Mouse (Mus musculus) embryo, embryonic 11.5 days (tissue): ENCODE data around the gene 1110032A03Rik.

Experiments
- DNase-seq: peaks from one replicate; pipeline ENCODE4 v3.0.0-alpha.2; 2012; ENCODE audit warnings: low read depth, low spot score

Gene 1110032A03Rik

DNA sequence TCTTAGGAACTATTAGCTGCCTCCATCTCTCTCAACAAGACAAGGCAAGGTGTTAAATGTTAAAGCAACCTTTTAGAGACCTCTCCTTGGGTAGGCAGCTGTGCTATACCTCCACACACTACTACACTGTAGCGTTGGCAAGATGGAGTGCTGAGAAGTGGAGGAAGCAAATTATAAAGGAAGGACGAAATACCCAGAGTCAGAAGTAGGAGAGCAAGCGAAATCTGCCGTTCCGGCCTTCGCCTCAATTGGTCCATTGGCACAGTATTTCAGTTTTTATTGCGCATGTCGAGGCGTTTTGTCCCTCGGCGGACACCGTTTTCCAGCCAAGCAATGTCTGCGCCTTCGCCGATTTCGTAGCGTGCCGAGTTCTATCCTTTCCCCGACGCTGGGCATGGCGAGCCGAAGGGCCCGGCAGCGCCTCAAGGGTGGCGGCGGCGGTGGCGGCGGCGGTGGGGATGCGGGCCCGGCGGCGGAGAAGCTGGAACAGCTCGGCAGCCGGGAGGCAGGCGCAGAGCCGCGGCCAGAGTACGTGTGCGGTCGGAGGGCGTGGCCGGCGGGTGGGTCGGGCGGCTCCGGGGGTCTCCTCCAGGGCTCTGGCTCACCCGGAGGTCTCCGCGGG lies at the start of gene 1110032A03Rik, which contains the start of gene Alg9:
TSS of gene 1110032A03Rik (minus strand) at position 530 of the 622 bp plus-strand sequence.
TSS of gene Alg9 (plus strand) at position 29 of the 622 bp plus-strand sequence.
- DNase-seq = peak; percentile 77

DNA sequence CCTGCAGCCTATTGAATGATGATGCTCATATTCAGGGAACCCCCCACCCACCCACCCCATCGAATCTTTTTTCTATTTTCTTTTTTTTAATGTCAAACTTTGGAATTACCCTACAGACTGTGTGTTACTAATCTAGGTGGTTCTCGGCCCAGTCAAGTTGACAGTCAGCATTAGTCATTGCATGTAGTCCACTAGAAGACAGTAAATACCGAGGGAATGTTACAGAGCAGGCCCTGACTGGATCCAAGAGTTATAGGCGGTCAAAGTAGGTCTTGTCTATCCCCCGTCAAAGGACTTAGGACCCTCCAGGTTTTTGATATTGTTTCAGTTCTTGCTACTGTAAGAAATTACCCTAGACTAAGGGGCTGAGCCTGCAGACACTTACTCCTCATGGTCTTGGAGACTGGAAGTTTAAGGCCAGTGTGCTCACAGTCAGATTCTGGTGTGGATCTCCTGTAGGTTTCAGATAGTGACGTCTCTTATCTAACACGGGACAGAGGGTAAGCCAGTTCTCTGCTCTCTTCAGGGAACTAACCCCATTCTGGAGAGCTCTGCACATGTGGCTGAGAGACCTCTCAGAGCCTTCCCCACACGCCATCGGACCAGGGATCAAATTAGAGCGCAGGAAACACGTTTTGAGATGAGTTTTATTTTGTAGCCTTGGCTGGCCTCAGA lies 48.6 kb upstream of the 1110032A03Rik start:
- DNase-seq = no peak

GRCm38 (mm10) chr9:50822216-50822615 lies 46.9 kb upstream of the 1110032A03Rik start:
- no peak for DNase-seq

DNA sequence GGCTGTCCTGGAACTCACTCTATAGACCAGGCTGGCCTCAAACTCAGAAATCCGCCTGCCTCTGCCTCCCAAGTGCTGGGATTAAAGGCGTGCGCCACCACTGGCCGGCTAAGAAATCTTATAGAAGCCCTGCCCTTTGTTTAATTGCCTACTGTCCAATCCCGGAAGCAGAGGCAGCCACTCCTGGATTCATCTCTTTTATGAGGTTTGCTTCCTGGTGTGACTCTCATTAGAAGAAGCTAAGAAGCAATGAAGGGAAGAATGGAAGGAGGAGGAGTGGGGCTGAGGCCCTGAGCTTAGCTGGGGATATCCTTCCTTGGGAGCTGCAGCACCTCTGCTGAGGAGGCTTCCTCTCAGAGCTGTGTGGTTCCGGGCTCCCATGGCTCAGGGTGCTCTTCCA lies 46.3 kb upstream of the 1110032A03Rik start:
- no peak for DNase-seq

- no peak for DNase-seq
Measured at GRCm38 (mm10) chr9:50819716-50820115, 44.4 kb upstream of the 1110032A03Rik start.

GRCm38 (mm10) chr9:50818050-50818449 lies 42.7 kb upstream of the 1110032A03Rik start:
- no peak for DNase-seq

- no peak for DNase-seq
Measured at GRCm38 (mm10) chr9:50816512-50816911, 41.2 kb upstream of the 1110032A03Rik start.

GRCm38 (mm10) chr9:50815666-50816065 lies 40.3 kb upstream of the 1110032A03Rik start:
- DNase-seq = no peak

DNA sequence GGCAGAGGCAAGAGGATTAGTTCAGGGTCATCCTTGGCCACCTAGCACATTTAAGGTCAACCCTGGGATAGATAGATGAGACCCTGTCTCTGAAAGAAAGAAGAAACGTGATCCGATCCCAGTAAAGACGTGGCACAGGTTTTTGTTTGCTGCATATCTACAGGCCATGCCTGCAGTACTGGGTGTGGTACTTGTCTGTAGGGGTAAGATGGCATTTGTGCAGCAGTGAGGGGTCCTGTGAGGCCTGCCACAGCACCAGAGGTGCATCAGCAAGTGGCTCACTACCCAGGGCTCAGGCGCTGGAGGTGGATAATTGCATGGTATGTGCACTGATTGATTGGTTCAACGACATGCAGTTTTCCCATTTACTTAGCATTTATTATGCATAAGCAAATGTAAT lies 38.5 kb upstream of the 1110032A03Rik start:
- no peak for DNase-seq

GRCm38 (mm10) chr9:50811746-50812145 lies 36.4 kb upstream of the 1110032A03Rik start:
- DNase-seq = no peak

GRCm38 (mm10) chr9:50811187-50811586 lies 35.9 kb upstream of the 1110032A03Rik start:
- DNase-seq = no peak

GRCm38 (mm10) chr9:50809146-50809545 lies 33.8 kb upstream of the 1110032A03Rik start:
- no peak for DNase-seq

DNA sequence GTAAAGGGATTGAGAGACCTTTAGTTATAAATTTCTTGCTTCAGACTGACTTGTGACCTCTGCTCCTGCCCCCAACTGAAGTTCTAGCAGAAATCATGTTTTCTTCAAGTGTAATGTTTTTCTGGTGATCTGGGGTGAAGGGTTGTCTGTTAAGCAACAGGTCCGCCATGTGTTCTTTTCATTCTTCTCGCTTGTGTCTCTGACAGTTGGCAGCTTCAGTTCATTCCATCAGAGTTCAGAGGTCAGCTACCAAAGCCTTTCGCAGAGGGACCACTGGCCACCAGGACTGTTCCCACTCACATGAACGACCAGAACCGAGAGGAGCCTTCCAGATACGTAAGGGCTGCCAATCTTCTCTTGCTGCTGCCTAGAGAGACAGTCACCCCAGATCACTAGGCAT lies 33.2 kb upstream of the 1110032A03Rik start:
- DNase-seq = no peak

DNA sequence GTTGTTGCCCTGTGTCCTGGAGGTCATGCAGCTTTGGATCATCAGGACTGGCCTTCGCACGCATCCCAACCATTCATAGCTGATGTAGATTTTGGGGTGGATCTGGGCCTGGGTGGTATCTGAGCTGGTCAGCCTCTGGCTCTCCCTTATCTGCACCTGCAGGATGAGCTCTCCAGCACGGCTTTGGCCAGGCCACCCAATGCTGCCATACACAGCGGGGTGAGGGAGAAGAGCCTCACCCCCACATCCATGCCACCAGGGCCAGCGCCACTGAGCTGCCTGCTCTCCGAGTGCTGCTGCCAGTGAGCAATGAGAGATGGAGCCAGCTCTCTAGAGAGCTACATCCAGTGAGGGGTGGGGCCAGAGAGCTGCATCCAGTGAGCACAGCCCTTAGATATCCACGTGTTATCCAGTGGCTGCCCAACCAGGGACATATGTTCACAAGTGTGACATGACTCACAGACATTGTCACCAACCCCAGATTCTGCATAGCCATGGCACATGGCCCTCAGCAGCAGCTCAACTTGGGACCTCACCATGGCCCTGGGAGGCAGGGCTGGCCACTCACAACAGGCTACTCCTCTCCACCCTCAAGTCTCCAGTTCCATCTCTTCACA lies 27.8 kb upstream of the 1110032A03Rik start:
- no peak for DNase-seq

GRCm38 (mm10) chr9:50800985-50801384 lies 25.7 kb upstream of the 1110032A03Rik start:
- peak; percentile 38 for DNase-seq

DNA sequence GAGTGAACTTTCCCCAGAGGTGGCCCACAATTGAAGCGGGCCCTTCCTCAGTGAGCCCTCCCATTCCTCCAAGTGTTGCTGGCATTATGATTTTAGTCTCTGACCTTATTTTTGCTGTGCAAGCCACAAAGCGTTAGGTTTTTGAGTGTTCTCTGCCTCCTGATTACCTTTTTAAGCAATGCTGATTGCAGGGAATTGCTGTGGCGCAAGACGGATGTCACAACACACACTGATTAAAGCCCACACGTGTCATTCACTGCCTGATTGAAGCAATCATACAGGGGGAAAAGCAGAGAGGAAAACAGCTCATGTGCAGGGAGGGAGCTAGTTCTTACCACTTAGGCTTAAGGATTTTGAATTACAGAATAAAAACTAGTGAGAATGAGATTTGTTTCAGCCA lies 23.0 kb upstream of the 1110032A03Rik start:
- DNase-seq = no peak

DNA sequence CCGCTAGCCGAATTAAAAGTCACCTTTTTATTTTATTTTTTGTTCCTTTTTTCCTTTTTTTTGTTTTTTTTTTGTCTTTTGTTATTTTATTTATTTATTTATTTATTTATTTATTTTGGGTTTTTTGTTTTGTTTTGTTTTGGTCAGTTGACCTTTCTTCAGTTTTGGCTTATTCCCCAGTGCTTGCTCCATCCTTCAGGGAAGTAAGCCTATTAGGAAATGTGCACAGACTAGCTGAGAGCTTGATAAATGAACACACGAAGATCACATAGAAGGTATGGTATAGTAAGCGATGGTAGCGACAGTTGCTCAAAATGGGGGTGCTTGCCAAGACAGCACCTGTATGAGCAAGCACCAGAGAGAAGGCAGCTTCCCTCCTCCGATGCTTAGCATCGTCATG lies 22.3 kb upstream of the 1110032A03Rik start:
- no peak for DNase-seq

- no peak for DNase-seq
Measured at GRCm38 (mm10) chr9:50796776-50797175, 21.5 kb upstream of the 1110032A03Rik start.

DNA sequence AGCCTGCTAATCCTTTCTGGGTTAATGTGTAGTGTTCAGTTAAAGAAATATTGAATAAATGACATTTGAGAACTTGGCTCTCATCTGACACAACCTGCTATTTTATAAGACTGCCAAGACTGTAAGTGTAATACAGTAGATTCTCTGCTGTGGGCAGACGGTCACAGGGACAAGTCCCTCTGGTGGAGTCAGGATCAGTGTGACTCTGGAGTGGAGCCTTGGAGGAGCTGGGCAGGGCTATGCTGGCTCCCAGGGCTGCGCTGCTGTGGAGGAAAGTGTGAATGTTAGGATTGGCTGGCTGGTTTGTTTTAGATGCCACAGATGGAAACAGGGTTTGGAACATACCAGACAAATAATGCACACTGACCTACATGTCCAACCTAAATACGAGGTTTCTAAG lies 19.9 kb upstream of the 1110032A03Rik start:
- DNase-seq = no peak

GRCm38 (mm10) chr9:50782155-50782554 lies 6.8 kb upstream of the 1110032A03Rik start:
- DNase-seq = no peak

GRCm38 (mm10) chr9:50776162-50776760 lies 941 bp upstream of the 1110032A03Rik start:
- DNase-seq = no peak

- no peak for DNase-seq
Measured at GRCm38 (mm10) chr9:50775662-50776126, 374 bp upstream of the 1110032A03Rik start.
